Mouse (Mus musculus) heart, postnatal 0 days (tissue): Measurements from ENCODE around the gene Nutm1.

Experiments
- CTCF ChIP-seq: IDR thresholded peaks from 2 replicates; pipeline ENCODE4 v1.5.1; 2016; ENCODE audit warnings: antibody characterized with exemption, control low read depth, low read depth
- EP300 ChIP-seq: IDR thresholded peaks from 2 replicates; pipeline ENCODE4 v1.6.1; 2016; ENCODE audit warnings: antibody characterized with exemption, low read depth

- TF ChIP-seq CTCF (no peak), EP300 (no peak)
Measured at GRCm38 (mm10) chr2:112272909-112273308, 13.8 kb upstream of the Nutm1 start.
